Mouse (Mus musculus) lung, embryonic 14.5 days (tissue): ENCODE data around the gene Ankrd17. TPM values are rescaled to one million over a fixed set of nuclear protein-coding genes. Genes with fewer than 3 reads are reported as not detected.

Source experiments
- ATAC-seq: fragments of 200-750 bp; cut with Nextera tagmentation; 2 replicates; pipeline ENCODE4 v1.8.0; 2017; ENCODE audit warnings: mild to moderate bottlenecking, moderate TSS enrichment, moderate library complexity; ENCODE audit not compliant: insufficient read depth
- DNase-seq: peaks from one replicate; pipeline ENCODE4 v3.0.0-alpha.2; 2015
- H3K27ac ChIP-seq: fragments of 300-500 bp; sonication (generic); 2 replicates; pipeline ENCODE4 v1.5.1; 2014; ENCODE audit warnings: low read depth, mild to moderate bottlenecking, moderate library complexity
- H3K27me3 ChIP-seq: fragments of 300-500 bp; sonication (generic); 2 replicates; pipeline ENCODE4 v1.6.1; 2014; ENCODE audit warnings: low read length, control low read depth; ENCODE audit not compliant: insufficient read depth
- H3K36me3 ChIP-seq: fragments of 300-500 bp; sonication (generic); 2 replicates; pipeline ENCODE4 v1.6.1; 2014; ENCODE audit warnings: control low read depth; ENCODE audit not compliant: insufficient read depth
- H3K4me1 ChIP-seq: fragments of 300-500 bp; sonication (generic); 2 replicates; pipeline ENCODE4 v1.6.1; 2014; ENCODE audit warnings: antibody characterized with exemption, control low read depth; ENCODE audit not compliant: insufficient read depth
- H3K4me2 ChIP-seq: fragments of 300-500 bp; sonication (generic); 2 replicates; pipeline ENCODE4 v1.6.1; 2014; ENCODE audit warnings: mild to moderate bottlenecking
- H3K4me3 ChIP-seq: fragments of 300-500 bp; sonication (generic); 2 replicates; pipeline ENCODE4 v1.5.1; 2014; ENCODE audit warnings: low read depth, low read length
- H3K9ac ChIP-seq: fragments of 300-500 bp; sonication (generic); 2 replicates; pipeline ENCODE4 v1.6.1; 2014
- H3K9me3 ChIP-seq: fragments of 300-500 bp; sonication (generic); 2 replicates; pipeline ENCODE4 v1.6.1; 2016; ENCODE audit warnings: low read depth, low read length, control low read depth
- CTCF ChIP-seq: IDR thresholded peaks from 2 replicates; pipeline ENCODE4 v1.5.1; 2016; ENCODE audit warnings: antibody characterized with exemption, low read depth
- WGBS: fragments of 180-500 bp; shearing (Covaris S2); extraction: QIAGEN DNeasy Blood & Tissue Kit; methylation state at CpG from one replicate; pipeline ENCODE4 v1.1.7; 2014; 5-methylcytosine and 5-hydroxymethylcytosine counted together
- polyA plus RNA-seq: library from polyadenylated mRNA; unstranded; fragments of >200 nt; fragmentation: Nextera tagmentation; extraction: Ambion mirVana; gene quantifications from 2 replicates; pipeline ENCODE4 v1.2.1, GENCODE M21; 2014

Gene Ankrd17
- polyA plus RNA-seq, 1 experiment from 2014 or later = 32.9 TPM

DNA sequence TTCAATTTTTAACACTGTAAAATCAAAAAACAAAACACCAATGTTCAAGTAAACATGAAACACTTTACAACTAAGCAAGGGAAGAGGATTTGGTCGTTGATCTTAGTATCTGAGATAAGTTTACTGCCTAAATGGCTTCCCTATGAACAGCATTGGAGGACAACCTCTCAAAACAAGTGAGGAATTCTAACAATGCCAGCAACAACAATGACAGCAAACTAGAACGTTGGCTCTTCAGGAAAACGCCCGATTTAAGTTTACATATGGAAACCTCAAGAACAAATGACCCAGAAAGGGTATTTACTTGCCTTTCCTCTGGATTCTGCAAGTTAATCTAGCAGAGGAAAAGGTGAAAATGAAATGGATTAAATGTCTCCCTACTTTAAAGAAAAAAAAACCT lies 121.0 kb downstream of the Ankrd17 start:
- ATAC-seq = no peak
- no peak overlapping the region for H3K9ac ChIP-seq
- no peak for TF ChIP-seq CTCF
- H3K4me2 ChIP-seq = no peak overlapping the region
- no peaks in the 10 kb centered on the region for H3K27me3 ChIP-seq
- no peak overlapping the region for H3K27ac ChIP-seq
- H3K4me1 ChIP-seq = no peaks in the 10 kb centered on the region
- WGBS = 57% methylated on average over 4 of the region's 4 CpGs
- H3K9me3 ChIP-seq = no peaks in the 10 kb centered on the region
- no peak overlapping the region for H3K4me3 ChIP-seq
- no peak for DNase-seq
- H3K36me3 ChIP-seq = peaks cover 76% of the 10 kb centered on the region

DNA sequence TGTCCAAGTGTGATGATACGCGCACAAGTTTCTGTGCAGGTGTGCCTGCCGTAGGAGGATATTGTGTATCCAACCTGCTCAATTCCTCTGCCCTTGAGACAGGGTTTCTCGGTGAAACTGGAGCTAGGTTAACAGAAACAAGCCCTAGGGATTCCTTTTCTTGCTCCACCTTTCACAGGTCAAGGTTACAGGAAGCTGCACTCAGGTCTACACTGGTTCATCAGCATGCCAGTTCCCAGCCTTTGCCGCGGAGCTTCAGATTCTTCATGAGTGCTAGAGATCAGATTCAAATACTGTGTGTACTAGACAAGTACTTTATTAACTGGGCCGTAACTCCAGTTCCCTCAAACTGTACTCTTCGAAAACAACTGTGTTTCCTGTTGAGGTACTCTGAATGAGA lies 131.2 kb downstream of the Ankrd17 start:
- no peak for ATAC-seq
- peaks cover 86% of the 10 kb centered on the region for H3K36me3 ChIP-seq
- no peak overlapping the region for H3K9ac ChIP-seq

DNA sequence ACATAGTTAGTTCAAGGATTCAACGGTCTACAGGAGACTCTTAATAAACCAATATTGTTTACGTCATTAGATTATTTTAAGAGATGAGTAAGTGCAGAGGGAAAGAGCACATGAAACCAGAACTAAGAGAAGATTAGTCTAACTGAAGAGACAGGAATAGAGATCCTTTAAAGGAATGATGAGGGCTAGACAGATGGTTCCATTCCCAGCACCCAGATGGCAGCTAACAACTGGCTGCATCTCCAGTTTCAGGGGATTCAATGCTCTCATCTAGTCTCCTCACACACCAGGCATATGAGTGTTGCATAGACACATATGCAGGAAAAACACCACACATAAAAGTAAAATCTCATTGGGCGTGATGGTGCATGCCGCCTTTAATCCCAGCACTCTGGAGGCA lies 133.1 kb downstream of the Ankrd17 start:
- ATAC-seq = no peak
- DNase-seq = no peak
- H3K4me3 ChIP-seq = no peak overlapping the region
- H3K27me3 ChIP-seq = no peaks in the 10 kb centered on the region
- H3K4me2 ChIP-seq = no peak overlapping the region
- no peak overlapping the region for H3K9ac ChIP-seq
- H3K36me3 ChIP-seq = peaks cover 88% of the 10 kb centered on the region
- no peak for TF ChIP-seq CTCF
- no peak overlapping the region for H3K27ac ChIP-seq
- 92% methylated on average over 4 of the region's 4 CpGs for WGBS
- H3K4me1 ChIP-seq = no peaks in the 10 kb centered on the region
- H3K9me3 ChIP-seq = no peaks in the 10 kb centered on the region

More for the DNA sequence above, 131.2 kb downstream of the Ankrd17 start:
- H3K27ac ChIP-seq = no peak overlapping the region
- WGBS = 87% methylated on average over 8 of the region's 8 CpGs
- H3K27me3 ChIP-seq = no peaks in the 10 kb centered on the region
- H3K9me3 ChIP-seq = no peaks in the 10 kb centered on the region
- no peak for TF ChIP-seq CTCF
- H3K4me3 ChIP-seq = no peak overlapping the region
- H3K4me2 ChIP-seq = no peak overlapping the region
- DNase-seq = no peak
- H3K4me1 ChIP-seq = no peaks in the 10 kb centered on the region

DNA sequence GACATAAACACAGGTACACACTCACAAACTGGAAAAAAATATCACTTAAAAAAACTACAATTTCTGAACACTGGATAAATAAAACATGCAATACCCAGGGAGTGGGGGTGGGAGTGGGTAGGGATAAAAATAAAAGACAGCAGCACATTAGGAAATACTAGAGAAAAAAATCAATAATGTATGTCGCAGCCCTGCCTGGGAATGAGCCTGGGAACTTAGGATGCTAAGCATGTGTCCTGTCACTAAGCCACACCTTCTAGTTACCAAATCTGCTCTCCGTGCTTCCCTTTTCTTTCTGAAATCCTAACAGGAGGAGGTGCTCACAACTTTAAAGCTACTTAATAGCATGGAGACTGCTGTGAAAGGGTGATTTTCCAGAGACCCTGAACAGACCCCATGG lies 136.6 kb downstream of the Ankrd17 start:
- 89% methylated on average over 2 of the region's 2 CpGs for WGBS
- H3K4me2 ChIP-seq = no peak overlapping the region

DNA sequence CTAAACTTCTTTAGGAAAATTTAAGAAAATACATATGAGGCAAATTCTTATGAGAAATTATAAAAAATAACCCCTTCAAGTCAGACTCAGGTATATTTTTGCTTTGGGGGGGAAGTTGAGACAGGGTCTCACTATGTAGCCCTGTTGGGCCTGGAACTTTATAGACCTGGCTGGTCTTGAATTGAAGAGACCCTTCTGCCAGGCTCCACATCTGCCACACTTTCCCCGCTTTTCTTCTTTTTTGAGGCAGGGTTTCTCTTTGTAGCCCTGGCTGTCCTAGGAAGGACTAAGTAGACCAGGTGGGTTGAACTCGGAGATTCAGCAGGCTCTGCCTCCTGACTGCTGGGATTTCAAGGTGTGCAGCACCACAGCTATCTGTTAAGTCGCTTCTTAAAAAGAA lies 139.7 kb downstream of the Ankrd17 start:
- ATAC-seq (no peak), DNase-seq (no peak)
- no peak overlapping the region for H3K27ac ChIP-seq
- TF ChIP-seq CTCF = no peak
- H3K36me3 ChIP-seq = peaks cover 62% of the 10 kb centered on the region
- H3K9ac ChIP-seq = no peak overlapping the region
- H3K4me2 ChIP-seq = no peak overlapping the region
- no peaks in the 10 kb centered on the region for H3K9me3 ChIP-seq
- H3K4me3 ChIP-seq = no peak overlapping the region
- no peaks in the 10 kb centered on the region for H3K27me3 ChIP-seq
- WGBS = 87% methylated on average over 3 of the region's 3 CpGs
- no peaks in the 10 kb centered on the region for H3K4me1 ChIP-seq

More for the DNA sequence above, 136.6 kb downstream of the Ankrd17 start:
- Histone ChIP-seq H3K27ac (no peak overlapping the region), H3K9ac (no peak overlapping the region), H3K4me1 (no peaks in the 10 kb centered on the region), H3K36me3 (peaks cover 80% of the 10 kb centered on the region), H3K9me3 (no peaks in the 10 kb centered on the region), H3K27me3 (no peaks in the 10 kb centered on the region), H3K4me3 (no peak overlapping the region)
- no peak for TF ChIP-seq CTCF
- DNase-seq = no peak
- no peak for ATAC-seq

DNA sequence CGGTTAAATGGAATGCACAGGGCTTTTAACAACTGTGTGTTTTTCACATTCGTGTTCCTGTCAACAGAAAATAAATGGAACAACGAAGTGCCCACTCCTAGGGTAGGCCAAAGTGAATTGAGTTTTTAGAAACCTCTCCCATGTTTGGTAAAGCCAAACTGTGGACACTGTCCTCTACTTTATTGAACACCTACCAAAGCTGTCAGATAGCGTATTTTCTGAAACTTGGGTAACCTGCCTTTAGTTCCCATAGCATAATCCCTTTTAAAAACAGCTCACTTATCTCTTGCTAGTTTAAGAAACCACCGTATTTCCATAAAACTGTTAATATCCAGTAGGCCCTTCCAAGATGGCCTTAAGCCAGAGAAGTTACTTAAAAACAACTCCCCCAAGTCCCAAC lies 141.6 kb downstream of the Ankrd17 start:
- Histone ChIP-seq H3K9ac (no peak overlapping the region), H3K4me3 (peak overlapping the region; percentile 79; the same call in 1 of the 2 replicates), H3K4me1 (no peaks in the 10 kb centered on the region), H3K36me3 (peaks cover 61% of the 10 kb centered on the region), H3K27ac (peak overlapping the region; percentile 94; the same call in 1 of the 2 replicates), H3K4me2 (peak overlapping the region; percentile 68), H3K27me3 (no peaks in the 10 kb centered on the region), H3K9me3 (no peaks in the 10 kb centered on the region)
- no peak for ATAC-seq
- 77% methylated on average over 5 of the region's 5 CpGs for WGBS
- peak; percentile 9 for DNase-seq
- TF ChIP-seq CTCF = no peak

DNA sequence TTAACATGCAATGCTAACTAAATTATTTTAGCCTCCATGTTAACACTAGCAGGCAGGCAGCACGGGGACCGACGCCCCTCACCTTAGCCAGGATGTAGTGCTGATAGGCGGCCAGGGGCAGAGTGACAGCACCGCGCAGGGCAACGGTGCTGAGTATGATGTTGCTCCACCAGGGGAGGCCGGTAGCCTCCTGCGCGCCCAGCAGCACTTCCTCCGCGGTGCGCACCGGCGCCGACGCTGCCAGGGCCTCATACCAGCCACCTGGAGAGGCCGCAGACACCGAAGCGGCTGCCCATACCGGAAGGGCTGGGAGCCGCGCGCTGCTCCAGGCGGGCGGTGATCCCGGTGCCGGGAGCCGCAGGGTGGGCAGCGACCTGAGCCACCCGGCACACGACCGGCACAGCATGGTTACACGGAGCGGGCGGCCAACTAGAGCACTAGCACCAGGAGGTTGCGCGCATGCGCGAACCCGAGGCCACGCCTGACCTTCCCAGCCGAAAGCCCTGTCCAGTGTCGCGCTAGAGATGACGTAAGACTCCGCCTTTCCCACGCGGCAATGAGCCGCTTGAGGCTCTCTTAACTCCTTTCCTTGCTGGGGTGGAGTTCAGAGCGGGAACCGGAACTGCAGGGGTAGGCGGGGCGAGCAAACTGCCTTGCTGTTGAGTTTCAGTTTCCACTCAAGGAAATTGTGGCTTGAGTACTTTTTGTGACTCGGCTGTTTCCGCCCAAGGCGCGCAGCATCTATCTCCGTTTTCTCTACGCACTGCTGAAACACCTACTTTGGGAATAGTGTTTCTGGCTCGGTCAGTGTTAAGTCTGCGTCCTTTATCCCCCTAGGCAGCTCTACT lies 142.6 kb downstream of the Ankrd17 start, which contains the start of gene Cox18:
TSS of gene Cox18 (minus strand) at position 468 of the 848 bp plus-strand sequence.
- Histone ChIP-seq H3K27ac (peak within 1 kb of the TSS; percentile 94), H3K9ac (peak within 1 kb of the TSS; percentile 82), H3K4me3 (peak within 1 kb of the TSS; percentile 79), H3K4me1 (no peaks in the 10 kb centered on the region), H3K9me3 (no peaks in the 10 kb centered on the region), H3K4me2 (peak within 1 kb of the TSS; percentile 68), H3K27me3 (no peaks in the 10 kb centered on the region), H3K36me3 (peaks cover 59% of the 10 kb centered on the region)
- DNase-seq = peak; percentile 100
- peak; percentile 30; the same call in 1 of the 2 replicates for TF ChIP-seq CTCF
- peak; percentile 98 for ATAC-seq
- WGBS = under 1% methylated on average over 62 of the region's 62 CpGs
